Mouse (Mus musculus) liver, postnatal 0 days (tissue): ENCODE results near the gene Zc2hc1c.

ENCODE experiments used
- CTCF ChIP-seq: sonication (generic); IDR thresholded peaks from 2 replicates; pipeline ENCODE4 v1.5.1; 2016; ENCODE audit warnings: antibody characterized with exemption, low read depth
- EP300 ChIP-seq: IDR thresholded peaks from 2 replicates; pipeline ENCODE4 v1.6.1; 2016; ENCODE audit warnings: antibody characterized with exemption, low read depth, mild to moderate bottlenecking

DNA sequence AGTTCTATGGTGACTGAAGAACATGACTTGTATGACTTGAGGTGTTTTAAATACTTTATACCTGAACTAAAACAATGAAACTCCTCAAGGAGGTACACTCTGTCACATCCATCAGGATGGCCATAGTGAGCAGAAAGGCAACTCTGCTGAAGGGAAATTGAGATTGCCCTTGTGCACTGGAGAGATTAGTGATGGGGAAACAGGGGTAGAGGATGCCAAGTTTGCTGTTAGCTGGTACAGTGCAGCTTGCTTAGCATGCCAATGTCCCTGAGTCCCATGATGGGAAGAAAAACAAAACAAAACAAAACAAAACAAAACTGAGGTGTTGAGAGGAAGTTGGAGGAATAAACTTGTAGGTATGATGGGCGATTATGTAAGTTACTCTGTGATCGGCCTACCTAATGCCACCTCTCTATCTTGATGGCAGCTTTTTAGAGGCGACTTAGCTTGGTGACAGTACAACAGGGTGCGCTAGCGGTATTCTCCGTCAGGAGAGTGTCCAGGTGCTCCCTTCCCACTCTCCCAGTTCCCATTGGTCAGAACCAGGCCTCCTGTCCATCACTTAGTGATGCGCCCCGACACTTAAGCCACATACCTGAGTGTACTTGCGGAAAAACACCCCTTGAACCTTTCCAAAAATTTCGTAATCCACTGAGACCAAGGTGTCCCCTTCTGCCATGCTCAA lies 8.9 kb upstream of the Zc2hc1c start:
- TF ChIP-seq CTCF, result no peak
- 0 out of 2 replicates have a peak, but pooled peaks have one; percentile 31 for TF ChIP-seq EP300
